ENCODE assay signal across 21 mouse cellular contexts in the genomic region with DNA sequence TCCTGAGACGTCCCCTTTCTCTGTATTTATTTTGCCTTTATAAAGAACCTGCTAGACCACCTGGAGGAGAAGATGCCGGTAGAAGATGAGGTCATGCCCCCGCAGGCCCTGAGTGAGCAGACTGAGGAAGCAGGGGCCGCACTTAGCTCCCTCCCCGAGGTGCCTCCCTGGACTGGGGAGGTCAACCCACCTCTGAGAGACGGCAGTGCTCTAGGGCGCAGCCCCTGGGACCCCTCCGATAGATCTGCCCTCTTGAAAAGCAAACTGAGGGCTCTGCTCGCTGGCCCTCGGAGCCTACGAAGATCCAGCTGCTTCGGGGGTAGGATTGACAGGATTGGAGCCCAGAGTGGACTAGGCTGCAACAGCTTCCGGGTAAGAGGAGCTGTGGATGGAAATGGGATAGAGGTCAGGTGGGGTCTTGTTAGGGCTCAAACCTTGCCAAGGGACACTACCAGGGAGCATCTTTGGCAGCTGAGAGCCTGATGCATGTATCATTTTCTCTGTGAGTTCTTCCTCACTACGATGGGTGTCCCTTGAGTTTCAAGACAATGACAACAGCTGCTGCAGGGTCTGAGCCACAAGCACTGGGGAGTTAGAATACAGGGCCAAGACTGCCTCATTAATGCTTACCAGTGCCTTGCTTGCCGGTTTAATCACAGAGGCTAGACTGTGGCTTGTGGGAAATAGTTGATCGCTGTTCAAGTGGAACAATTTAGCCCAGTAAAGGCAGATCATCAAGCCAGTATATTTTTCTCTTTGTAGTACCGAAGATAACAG. TPM values are rescaled to one million over a fixed set of nuclear protein-coding genes. Genes with fewer than 3 reads are reported as not detected.
DNase-seq lines count a peak whose midpoint lies in the region; ATAC-seq and TF ChIP-seq lines count a peak whose summit lies in the region.
"Had no signal": no experiment of that assay in that cellular context is flagged by ENCODE, and none has a peak within 500 bp of the region (broad histone marks: within the 10 kb centered on the region; RNA-seq: fewer than 3 reads in every experiment).

No protein-coding gene starts in this region.

- WGBS in forebrain, embryonic 13.5 days, result 78% methylated on average over 17 of the region's 17 CpGs
- WGBS in forebrain, embryonic 11.5 days, result 80% methylated on average over 17 of the region's 17 CpGs
- WGBS in limb, embryonic 11.5 days, result 83% methylated on average over 17 of the region's 17 CpGs
- WGBS in limb, embryonic 10.5 days, result 86% methylated on average over 17 of the region's 17 CpGs
- 60% methylated on average over 17 of the region's 17 CpGs for WGBS in hindbrain, embryonic 15.5 days
- 71% methylated on average over 17 of the region's 17 CpGs for WGBS in neural tube, embryonic 14.5 days

- no peak for DNase-seq in forebrain, embryonic 11.5 days (ENCODE audit: low spot score)
- no peak for DNase-seq in limb, embryonic 11.5 days (ENCODE audit: low spot score)
- DNase-seq in limb, embryonic 10.5 days (ENCODE audit: low spot score), result no peak
- DNase-seq in layer of hippocampus, adult 2 months (ENCODE audit: low spot score in 2 of 2), result no peak
- no peak for DNase-seq in adrenal gland, postnatal 36 days
- DNase-seq: cerebellum, adult 9-11 months; gastrocnemius, adult 2 months; right cerebral cortex, adult 18-20 months; thymus, postnatal 4 days had no signal

- H3K4me3 ChIP-seq in forebrain, embryonic 13.5 days, result no peak overlapping the region
- H3K4me3 ChIP-seq in forebrain, embryonic 11.5 days (ENCODE audit: low read depth, low read length), result no peak overlapping the region
- H3K4me3 ChIP-seq in limb, embryonic 11.5 days (ENCODE audit: low read depth, low read length), result no peak overlapping the region
- H3K4me3 ChIP-seq in limb, embryonic 10.5 days, result no peak overlapping the region
- H3K4me3 ChIP-seq in hindbrain, embryonic 15.5 days, result no peak overlapping the region
- H3K4me3 ChIP-seq in neural tube, embryonic 14.5 days (ENCODE audit: low read depth, low read length), result no peak overlapping the region
- H3K4me3 ChIP-seq in layer of hippocampus, adult 2 months, result no peak overlapping the region
- H3K4me3 ChIP-seq: erythroblast, embryonic 14.5 days; gastrocnemius, adult 2 months; liver, embryonic 12.5 days had no signal

- H3K27me3 ChIP-seq in forebrain, embryonic 13.5 days, result no peaks in the 10 kb centered on the region
- H3K27me3 ChIP-seq in forebrain, embryonic 11.5 days (ENCODE audit: control insufficient read depth, insufficient read depth, low read length), result no peaks in the 10 kb centered on the region
- H3K27me3 ChIP-seq in limb, embryonic 11.5 days (ENCODE audit: control insufficient read depth, insufficient read depth, low read length), result no peaks in the 10 kb centered on the region
- no peaks in the 10 kb centered on the region for H3K27me3 ChIP-seq in limb, embryonic 10.5 days (ENCODE audit: low read depth, poor library complexity, severe bottlenecking)
- no peaks in the 10 kb centered on the region for H3K27me3 ChIP-seq in hindbrain, embryonic 15.5 days
- H3K27me3 ChIP-seq in neural tube, embryonic 14.5 days (ENCODE audit: control insufficient read depth, insufficient read depth, low read length), result no peaks in the 10 kb centered on the region

- H3K36me3 ChIP-seq in forebrain, embryonic 13.5 days (ENCODE audit: poor library complexity, severe bottlenecking), result peaks cover 33% of the 10 kb centered on the region
- peaks cover 6% of the 10 kb centered on the region for H3K36me3 ChIP-seq in forebrain, embryonic 11.5 days (ENCODE audit: control insufficient read depth, insufficient read depth, low read length)
- peaks cover 4% of the 10 kb centered on the region for H3K36me3 ChIP-seq in limb, embryonic 11.5 days (ENCODE audit: control insufficient read depth, insufficient read depth, low read length)
- H3K36me3 ChIP-seq in limb, embryonic 10.5 days, result peaks cover 30% of the 10 kb centered on the region
- peaks cover 19% of the 10 kb centered on the region for H3K36me3 ChIP-seq in hindbrain, embryonic 15.5 days
- H3K36me3 ChIP-seq in neural tube, embryonic 14.5 days (ENCODE audit: control insufficient read depth, insufficient read depth, low read length), result peaks cover 24% of the 10 kb centered on the region

- ATAC-seq in forebrain, embryonic 13.5 days, result no peak
- ATAC-seq in forebrain, embryonic 11.5 days (replicated peaks; ENCODE audit: low FRiP score), result no peak
- ATAC-seq in limb, embryonic 11.5 days (ENCODE audit: insufficient number of reproducible peaks, low FRiP score, low TSS enrichment, low read depth), result no peak
- peak; percentile 21; the same call in 1 of the 2 replicates for ATAC-seq in hindbrain, embryonic 15.5 days (ENCODE audit: low FRiP score, low read depth)
- 0 out of 2 replicates have a peak, but pooled peaks have one; percentile 39 for ATAC-seq in neural tube, embryonic 14.5 days (ENCODE audit: low read depth)
- ATAC-seq: inflammation-experienced regulatory T-cells, adult 6 months; liver, embryonic 12.5 days; lung, postnatal 0 days had no signal

- H3K4me2 ChIP-seq in forebrain, embryonic 13.5 days, result no peak overlapping the region
- no peak overlapping the region for H3K4me2 ChIP-seq in forebrain, embryonic 11.5 days (ENCODE audit: low read depth, low read length, severe bottlenecking)
- no peak overlapping the region for H3K4me2 ChIP-seq in limb, embryonic 11.5 days (ENCODE audit: low read depth, severe bottlenecking)
- H3K4me2 ChIP-seq in hindbrain, embryonic 15.5 days, result no peak overlapping the region
- no peak overlapping the region for H3K4me2 ChIP-seq in neural tube, embryonic 14.5 days (ENCODE audit: low read depth, low read length)
- H3K4me2 ChIP-seq: liver, embryonic 12.5 days had no signal

- no peak for TF ChIP-seq CTCF in layer of hippocampus, adult 2 months (conservative IDR thresholded peaks at IDR 0.05)

- 0 out of 2 replicates have a peak overlapping the region, but pooled peaks have one; percentile 14 for H3K27ac ChIP-seq in forebrain, embryonic 13.5 days
- H3K27ac ChIP-seq in forebrain, embryonic 11.5 days (ENCODE audit: low read depth, low read length), result no peak overlapping the region
- H3K27ac ChIP-seq in limb, embryonic 11.5 days (replicated peaks; ENCODE audit: low read depth, low read length), result no peak overlapping the region
- H3K27ac ChIP-seq in limb, embryonic 10.5 days, result no peak overlapping the region
- peak overlapping the region; percentile 9 for H3K27ac ChIP-seq in hindbrain, embryonic 15.5 days (replicated peaks)
- peak overlapping the region; percentile 57; the same call in 1 of the 2 replicates for H3K27ac ChIP-seq in neural tube, embryonic 14.5 days (ENCODE audit: low read depth, low read length)
- H3K27ac ChIP-seq in layer of hippocampus, adult 2 months, result no peak overlapping the region
- H3K27ac ChIP-seq: gastrocnemius, adult 2 months; liver, embryonic 12.5 days had no signal

- H3K4me1 ChIP-seq in forebrain, embryonic 13.5 days, result peaks cover 13% of the 10 kb centered on the region
- no peaks in the 10 kb centered on the region for H3K4me1 ChIP-seq in forebrain, embryonic 11.5 days (replicated peaks; ENCODE audit: control insufficient read depth, insufficient read depth, low read length)
- H3K4me1 ChIP-seq in limb, embryonic 11.5 days (ENCODE audit: control insufficient read depth, insufficient read depth, low read length), result peaks cover 5% of the 10 kb centered on the region; the same call in 1 of the 2 replicates
- H3K4me1 ChIP-seq in limb, embryonic 10.5 days, result peaks cover 19% of the 10 kb centered on the region
- peaks cover 24% of the 10 kb centered on the region for H3K4me1 ChIP-seq in hindbrain, embryonic 15.5 days (replicated peaks)
- peaks cover 15% of the 10 kb centered on the region; the same call in 1 of the 2 replicates for H3K4me1 ChIP-seq in neural tube, embryonic 14.5 days (ENCODE audit: control insufficient read depth, insufficient read depth, low read length)
- H3K4me1 ChIP-seq: liver, embryonic 12.5 days had no signal

- no peak overlapping the region for H3K9ac ChIP-seq in forebrain, embryonic 13.5 days
- no peak overlapping the region for H3K9ac ChIP-seq in forebrain, embryonic 11.5 days (ENCODE audit: low read length)
- H3K9ac ChIP-seq in limb, embryonic 11.5 days (ENCODE audit: low read length), result peak overlapping the region; percentile 12; the same call in 1 of the 2 replicates
- no peak overlapping the region for H3K9ac ChIP-seq in hindbrain, embryonic 15.5 days
- no peak overlapping the region for H3K9ac ChIP-seq in neural tube, embryonic 14.5 days (replicated peaks; ENCODE audit: low read depth, low read length)
- H3K9ac ChIP-seq: liver, embryonic 12.5 days had no signal

- H3K9me3 ChIP-seq in forebrain, embryonic 13.5 days (replicated peaks), result no peaks in the 10 kb centered on the region
- H3K9me3 ChIP-seq in forebrain, embryonic 11.5 days (ENCODE audit: control insufficient read depth, low read length), result no peaks in the 10 kb centered on the region
- H3K9me3 ChIP-seq in limb, embryonic 11.5 days (ENCODE audit: control insufficient read depth, low read length), result no peaks in the 10 kb centered on the region
- H3K9me3 ChIP-seq in limb, embryonic 10.5 days (replicated peaks), result no peaks in the 10 kb centered on the region
- H3K9me3 ChIP-seq in hindbrain, embryonic 15.5 days, result no peaks in the 10 kb centered on the region
- H3K9me3 ChIP-seq in neural tube, embryonic 14.5 days (ENCODE audit: control insufficient read depth, low read length), result no peaks in the 10 kb centered on the region
- H3K9me3 ChIP-seq: liver, embryonic 12.5 days had no signal

RNA-seq across cellular contexts. Expression of gene Nppa, which starts 0.7 kb away (rescaled TPM):
- 0.79 and 2.4 TPM in 2 replicates for polyA plus RNA-seq in forebrain, embryonic 13.5 days (2015; fragmentation: Nextera tagmentation; extraction: Ambion mirVana)
- 0.29 TPM in 1 of 2 replicates, not detected in the other for polyA plus RNA-seq in forebrain, embryonic 11.5 days (2014; fragmentation: Nextera tagmentation; extraction: Ambion mirVana)
- polyA plus RNA-seq in limb, embryonic 11.5 days (2014; fragmentation: Nextera tagmentation; extraction: Ambion mirVana), result 0.31 and 2.0 TPM in 2 replicates
- 2.2 and 7.7 TPM in 2 replicates for polyA plus RNA-seq in limb, embryonic 10.5 days (2016; fragmentation: Nextera tagmentation; extraction: Ambion mirVana)
- polyA plus RNA-seq in hindbrain, embryonic 15.5 days (2015; fragmentation: Nextera tagmentation; extraction: Ambion mirVana), result 1.6 and 1.7 TPM in 2 replicates
- 2.4 and 2.6 TPM in 2 replicates for polyA plus RNA-seq in neural tube, embryonic 14.5 days (2014; fragmentation: Nextera tagmentation; extraction: Ambion mirVana)
- not detected for total RNA-seq in layer of hippocampus, adult 2 months (2021)
- not detected for total RNA-seq in adrenal gland, postnatal 36 days (2021)
- total RNA-seq: gastrocnemius, adult 2 months; megakaryocyte-erythroid progenitor cell, adult 5-6 weeks; neutrophil, adult 5-6 weeks had no signal
- polyA plus RNA-seq: erythroblast, embryonic 14.5 days; inflammation-experienced regulatory T-cells, adult 6 months had no signal

RNA-seq across cellular contexts. Expression of gene Nppb, which starts 15.6 kb away (rescaled TPM):
- polyA plus RNA-seq in forebrain, embryonic 13.5 days (2015; fragmentation: Nextera tagmentation; extraction: Ambion mirVana), result not detected in 2 replicates
- not detected in 2 replicates for polyA plus RNA-seq in forebrain, embryonic 11.5 days (2014; fragmentation: Nextera tagmentation; extraction: Ambion mirVana)
- polyA plus RNA-seq in limb, embryonic 11.5 days (2014; fragmentation: Nextera tagmentation; extraction: Ambion mirVana), result not detected in 2 replicates
- not detected in 2 replicates for polyA plus RNA-seq in limb, embryonic 10.5 days (2016; fragmentation: Nextera tagmentation; extraction: Ambion mirVana)
- 0.19 and 0.35 TPM in 2 replicates for polyA plus RNA-seq in hindbrain, embryonic 15.5 days (2015; fragmentation: Nextera tagmentation; extraction: Ambion mirVana)
- polyA plus RNA-seq in neural tube, embryonic 14.5 days (2014; fragmentation: Nextera tagmentation; extraction: Ambion mirVana), result 0.36 and 0.55 TPM in 2 replicates
- total RNA-seq in layer of hippocampus, adult 2 months (2021), result not detected
- total RNA-seq in adrenal gland, postnatal 36 days (2021), result 1 to 10 TPM in 1 of 2 experiments, not detected in 1; 2.9 TPM
- total RNA-seq: gastrocnemius, adult 2 months; layer of hippocampus, adult 8-10 months; left cerebral cortex, postnatal 14 days; megakaryocyte-erythroid progenitor cell, adult 5-6 weeks; neutrophil, adult 5-6 weeks had no signal
- polyA plus RNA-seq: erythroblast, embryonic 14.5 days; inflammation-experienced regulatory T-cells, adult 6 months; kidney, embryonic 14.5 days; liver, embryonic 12.5 days; lung, postnatal 0 days had no signal

RNA-seq across cellular contexts. Expression of gene Clcn6, which starts 37.4 kb away (rescaled TPM):
- 21.6 and 24.8 TPM in 2 replicates for polyA plus RNA-seq in forebrain, embryonic 13.5 days (2015; fragmentation: Nextera tagmentation; extraction: Ambion mirVana)
- 14.6 and 15.5 TPM in 2 replicates for polyA plus RNA-seq in forebrain, embryonic 11.5 days (2014; fragmentation: Nextera tagmentation; extraction: Ambion mirVana)
- 6.1 and 7.5 TPM in 2 replicates for polyA plus RNA-seq in limb, embryonic 11.5 days (2014; fragmentation: Nextera tagmentation; extraction: Ambion mirVana)
- 6.3 and 9.1 TPM in 2 replicates for polyA plus RNA-seq in limb, embryonic 10.5 days (2016; fragmentation: Nextera tagmentation; extraction: Ambion mirVana)
- polyA plus RNA-seq in hindbrain, embryonic 15.5 days (2015; fragmentation: Nextera tagmentation; extraction: Ambion mirVana), result 31.3 and 32.8 TPM in 2 replicates
- polyA plus RNA-seq in neural tube, embryonic 14.5 days (2014; fragmentation: Nextera tagmentation; extraction: Ambion mirVana), result 25.8 and 30.6 TPM in 2 replicates
- 10 to 100 TPM; 77.0 to 77.6 TPM for total RNA-seq in layer of hippocampus, adult 2 months (2021)
- 10 to 100 TPM; 10.0 to 12.6 TPM for total RNA-seq in adrenal gland, postnatal 36 days (2021)

RNA-seq across cellular contexts. Expression of gene Mthfr, which starts 37.7 kb away (rescaled TPM):
- polyA plus RNA-seq in forebrain, embryonic 13.5 days (2015; fragmentation: Nextera tagmentation; extraction: Ambion mirVana), result 15.9 and 18.2 TPM in 2 replicates
- 25.5 and 27.6 TPM in 2 replicates for polyA plus RNA-seq in forebrain, embryonic 11.5 days (2014; fragmentation: Nextera tagmentation; extraction: Ambion mirVana)
- 18.7 and 19.7 TPM in 2 replicates for polyA plus RNA-seq in limb, embryonic 11.5 days (2014; fragmentation: Nextera tagmentation; extraction: Ambion mirVana)
- polyA plus RNA-seq in limb, embryonic 10.5 days (2016; fragmentation: Nextera tagmentation; extraction: Ambion mirVana), result 23.3 and 25.8 TPM in 2 replicates
- polyA plus RNA-seq in hindbrain, embryonic 15.5 days (2015; fragmentation: Nextera tagmentation; extraction: Ambion mirVana), result 18.0 and 22.1 TPM in 2 replicates
- polyA plus RNA-seq in neural tube, embryonic 14.5 days (2014; fragmentation: Nextera tagmentation; extraction: Ambion mirVana), result 16.5 and 20.3 TPM in 2 replicates
- 10 to 100 TPM; 33.5 to 37.2 TPM for total RNA-seq in layer of hippocampus, adult 2 months (2021)
- total RNA-seq in adrenal gland, postnatal 36 days (2021), result 10 to 100 TPM; 29.0 to 54.7 TPM

Comparison
In these comparisons a context has a peak if more than half of its experiments do, and no peak if none do; other contexts are left out.
1. H3K27ac ChIP-seq: peak in forebrain, embryonic 13.5 days (single experiment), hindbrain, embryonic 15.5 days (single experiment) and neural tube, embryonic 14.5 days (single experiment); none in forebrain, embryonic 11.5 days (single experiment), limb, embryonic 11.5 days (single experiment), limb, embryonic 10.5 days (single experiment) and layer of hippocampus, adult 2 months (single experiment).
2. ATAC-seq: peak in hindbrain, embryonic 15.5 days (single experiment) and neural tube, embryonic 14.5 days (single experiment); none in forebrain, embryonic 13.5 days (single experiment), forebrain, embryonic 11.5 days (single experiment) and limb, embryonic 11.5 days (single experiment).